Mouse (Mus musculus) heart, postnatal 0 days (tissue): ENCODE results near the gene Ppil1. TPM values are rescaled to one million over a fixed set of nuclear protein-coding genes. Genes with fewer than 3 reads are reported as not detected.

Source experiments
- ATAC-seq: fragments of 200-750 bp; cut with Nextera tagmentation; 2 replicates; pipeline ENCODE4 v1.8.0; 2017; ENCODE audit warnings: low read depth, moderate number of reproducible peaks, moderate library complexity; ENCODE audit not compliant: insufficient read depth
- DNase-seq: peaks from one replicate; pipeline ENCODE4 v3.0.0-alpha.2; 2016; ENCODE audit warnings: low spot score
- H3K27ac ChIP-seq: fragments of 300-500 bp; sonication (generic); 2 replicates; pipeline ENCODE4 v1.5.1; 2014; ENCODE audit warnings: low read depth, mild to moderate bottlenecking
- H3K27me3 ChIP-seq: fragments of 300-500 bp; sonication (generic); 2 replicates; pipeline ENCODE4 v1.6.1; 2014; ENCODE audit warnings: low read length, mixed read lengths; ENCODE audit not compliant: control insufficient read depth, insufficient read depth
- H3K36me3 ChIP-seq: fragments of 300-500 bp; sonication (generic); replicated peaks from 2 replicates; pipeline ENCODE4 v1.6.1; 2014; ENCODE audit warnings: low read length, mixed read lengths; ENCODE audit not compliant: control insufficient read depth, insufficient read depth
- H3K4me1 ChIP-seq: fragments of 300-500 bp; sonication (generic); 2 replicates; pipeline ENCODE4 v1.6.1; 2014; ENCODE audit warnings: antibody characterized with exemption; ENCODE audit not compliant: control insufficient read depth, insufficient read depth
- H3K4me2 ChIP-seq: fragments of 300-500 bp; sonication (generic); 2 replicates; pipeline ENCODE4 v1.6.1; 2014; ENCODE audit warnings: low read depth, mild to moderate bottlenecking, low read length, moderate library complexity
- H3K4me3 ChIP-seq: fragments of 300-500 bp; sonication (generic); 2 replicates; pipeline ENCODE4 v1.5.1; 2014; ENCODE audit warnings: low read depth, low read length
- H3K9ac ChIP-seq: fragments of 300-500 bp; sonication (generic); replicated peaks from 2 replicates; pipeline ENCODE4 v1.6.1; 2014; ENCODE audit warnings: low read depth, low read length, mixed read lengths
- H3K9me3 ChIP-seq: fragments of 300-500 bp; sonication (generic); replicated peaks from 2 replicates; pipeline ENCODE4 v1.6.1; 2016; ENCODE audit warnings: low read length; ENCODE audit not compliant: control insufficient read depth
- CTCF ChIP-seq: IDR thresholded peaks from 2 replicates; pipeline ENCODE4 v1.5.1; 2016; ENCODE audit warnings: antibody characterized with exemption, control low read depth, low read depth
- EP300 ChIP-seq: IDR thresholded peaks from 2 replicates; pipeline ENCODE4 v1.6.1; 2016; ENCODE audit warnings: antibody characterized with exemption, low read depth
- WGBS: fragments of 180-500 bp; shearing (Covaris S2); extraction: QIAGEN DNeasy Blood & Tissue Kit; methylation state at CpG from one replicate; pipeline ENCODE4 v1.1.7; 2014; 5-methylcytosine and 5-hydroxymethylcytosine counted together
- polyA plus RNA-seq: library from polyadenylated mRNA; unstranded; fragments of >200 nt; fragmentation: Nextera tagmentation; extraction: Ambion mirVana; gene quantifications from 2 replicates; pipeline ENCODE4 v1.2.1, GENCODE M21; 2015
- total RNA-seq: library from RNA; depleted of rRNA; stranded (reverse); fragments of >200 nt; gene quantifications from 2 replicates; pipeline ENCODE4 v1.2.3, GENCODE M21; 2014; ENCODE audit warnings: low replicate concordance

Gene Ppil1
- total and polyA plus RNA-seq, 2 experiments from 2014 or later = 46.3 to 75.5 TPM

GRCm38 (mm10) chr17:29244912-29245311 lies 19.1 kb downstream of the Ppil1 start:
- Histone ChIP-seq H3K4me3 (no peak overlapping the region), H3K4me1 (peaks cover 29% of the 10 kb centered on the region), H3K9me3 (no peaks in the 10 kb centered on the region), H3K4me2 (no peak overlapping the region), H3K27ac (no peak overlapping the region), H3K9ac (no peak overlapping the region), H3K27me3 (peaks cover 13% of the 10 kb centered on the region; the same call in 1 of the 2 replicates), H3K36me3 (no peaks in the 10 kb centered on the region)
- ATAC-seq (no peak), DNase-seq (no peak)
- 58% methylated on average over 12 of the region's 12 CpGs for WGBS
- TF ChIP-seq CTCF = no peak
- no peak for TF ChIP-seq EP300

GRCm38 (mm10) chr17:29238421-29238945 lies 25.5 kb downstream of the Ppil1 start:
- WGBS = 4% methylated on average over 18 of the region's 23 CpGs
- Histone ChIP-seq H3K9me3 (no peaks in the 10 kb centered on the region), H3K4me3 (peak overlapping the region; percentile 60), H3K36me3 (no peaks in the 10 kb centered on the region), H3K9ac (peak overlapping the region; percentile 41), H3K4me1 (no peaks in the 10 kb centered on the region), H3K4me2 (peak overlapping the region; percentile 88), H3K27me3 (peaks cover 50% of the 10 kb centered on the region), H3K27ac (no peak overlapping the region)
- ATAC-seq (0 out of 2 replicates have a peak, but pooled peaks have one; percentile 20), DNase-seq (no peak)
- no peak for TF ChIP-seq EP300
- no peak for TF ChIP-seq CTCF

- ATAC-seq (peak; percentile 48; the same call in 1 of the 2 replicates), DNase-seq (no peak)
- no peaks in the 10 kb centered on the region for H3K9me3 ChIP-seq
- peaks cover 46% of the 10 kb centered on the region for H3K27me3 ChIP-seq
- H3K27ac ChIP-seq = no peak within 1 kb of the TSS
- H3K36me3 ChIP-seq = no peaks in the 10 kb centered on the region
- peak within 1 kb of the TSS; percentile 88 for H3K4me2 ChIP-seq
- 1% methylated on average over 41 of the region's 73 CpGs for WGBS
- peak within 1 kb of the TSS; percentile 60 for H3K4me3 ChIP-seq
- TF ChIP-seq CTCF (no peak), EP300 (no peak)
- H3K4me1 ChIP-seq = no peaks in the 10 kb centered on the region
- peak within 1 kb of the TSS; percentile 41 for H3K9ac ChIP-seq
Measured at GRCm38 (mm10) chr17:29237772-29238420, 26.1 kb downstream of the Ppil1 start, which contains the start of gene Cpne5. Gene Cpne5, minus strand, starts transcription at chr17:29238167.

DNA sequence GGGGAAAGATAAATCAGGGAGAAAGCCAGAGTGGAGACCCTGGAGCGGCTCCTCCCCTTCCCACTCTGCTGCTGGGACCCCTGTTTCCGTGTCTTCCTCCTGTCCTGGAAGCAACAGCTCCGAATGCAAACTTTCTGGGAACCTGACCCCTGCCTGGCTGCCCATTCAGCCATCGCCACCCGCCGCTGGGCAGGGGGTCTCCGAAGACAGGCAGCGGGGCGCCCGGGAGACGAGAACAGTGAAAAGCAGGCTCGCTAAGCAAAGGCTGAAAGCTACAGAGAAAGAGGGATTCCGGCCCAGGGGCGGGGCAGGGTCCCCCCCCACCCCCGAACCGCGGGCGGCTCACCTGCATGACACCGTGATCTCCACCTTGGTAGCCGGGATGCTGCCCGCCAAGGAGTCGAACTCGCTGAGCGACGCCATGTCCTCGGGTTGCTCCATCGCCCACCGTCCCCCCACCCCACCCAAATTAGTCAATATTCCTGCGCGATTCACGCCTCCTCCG lies 26.7 kb downstream of the Ppil1 start:
- no peak for TF ChIP-seq EP300
- no peak for TF ChIP-seq CTCF
- H3K36me3 ChIP-seq = no peaks in the 10 kb centered on the region

GRCm38 (mm10) chr17:29236111-29236510 lies 27.9 kb downstream of the Ppil1 start:
- H3K27ac ChIP-seq = no peak overlapping the region
- WGBS = 43% methylated on average over 7 of the region's 7 CpGs
- no peak overlapping the region for H3K4me3 ChIP-seq

More for the DNA sequence above, 26.7 kb downstream of the Ppil1 start:
- DNase-seq (no peak), ATAC-seq (no peak)
- H3K9me3 ChIP-seq = no peaks in the 10 kb centered on the region
- peaks cover 46% of the 10 kb centered on the region for H3K27me3 ChIP-seq
- no peak overlapping the region for H3K27ac ChIP-seq
- 7% methylated on average over 32 of the region's 32 CpGs for WGBS
- peak overlapping the region; percentile 60 for H3K4me3 ChIP-seq
- peak overlapping the region; percentile 41 for H3K9ac ChIP-seq
- H3K4me1 ChIP-seq = no peaks in the 10 kb centered on the region
- peak overlapping the region; percentile 88 for H3K4me2 ChIP-seq

More at GRCm38 (mm10) chr17:29236111-29236510, 27.9 kb downstream of the Ppil1 start:
- no peak for TF ChIP-seq CTCF
- no peak for TF ChIP-seq EP300
- no peaks in the 10 kb centered on the region for H3K36me3 ChIP-seq
- no peaks in the 10 kb centered on the region for H3K4me1 ChIP-seq
- no peak for ATAC-seq
- no peaks in the 10 kb centered on the region for H3K9me3 ChIP-seq
- H3K9ac ChIP-seq = no peak overlapping the region
- DNase-seq = no peak
- peaks cover 46% of the 10 kb centered on the region for H3K27me3 ChIP-seq
- no peak overlapping the region for H3K4me2 ChIP-seq
